Mouse (Mus musculus) heart, adult 2 months (tissue): ENCODE results near the gene Faf1. TPM values are rescaled to one million over a fixed set of nuclear protein-coding genes. Genes with fewer than 3 reads are reported as not detected.

ENCODE experiments used
- DNase-seq, 2 experiments: peaks; one replicate each; pipeline ENCODE4 v3.0.0; 2021
- H3K27ac ChIP-seq: fragments of 200-600 bp; 2 replicates; pipeline ENCODE4 v1.8.1; 2022
- H3K27me3 ChIP-seq: fragments of 200-500 bp; 2 replicates; pipeline ENCODE4 v1.6.1; 2012; ENCODE audit warnings: mild to moderate bottlenecking, low read length, inconsistent platforms, mixed read lengths; ENCODE audit not compliant: control insufficient read depth, insufficient read depth
- H3K36me3 ChIP-seq: fragments of 200-500 bp; 2 replicates; pipeline ENCODE4 v1.6.1; 2012; ENCODE audit warnings: low read length, inconsistent platforms; ENCODE audit not compliant: control insufficient read depth, insufficient read depth
- H3K4me1 ChIP-seq: fragments of 200-500 bp; 2 replicates; pipeline ENCODE4 v1.6.1; 2011; ENCODE audit warnings: low read length; ENCODE audit not compliant: control insufficient read depth, insufficient read depth
- H3K4me3 ChIP-seq: fragments of 200-600 bp; 2 replicates; pipeline ENCODE4 v1.8.1; 2022
- H3K79me2 ChIP-seq: fragments of 200-500 bp; replicated peaks from 2 replicates; pipeline ENCODE4 v1.6.1; 2012; ENCODE audit warnings: mild to moderate bottlenecking, inconsistent platforms, low read length, moderate library complexity, mixed read lengths; ENCODE audit not compliant: control insufficient read depth, insufficient read depth
- H3K9ac ChIP-seq: fragments of 200-500 bp; 2 replicates; pipeline ENCODE4 v1.6.1; 2012; ENCODE audit warnings: low read depth, mild to moderate bottlenecking, control low read depth, inconsistent platforms, low read length, mixed read lengths
- CTCF ChIP-seq: fragments of 200-600 bp; IDR thresholded peaks from 2 replicates; pipeline ENCODE4 v1.8.1; 2022; ENCODE audit warnings: antibody characterized with exemption, mild to moderate bottlenecking, moderate library complexity
- EP300 ChIP-seq: fragments of 200-500 bp; IDR thresholded peaks from 2 replicates; pipeline ENCODE4 v1.6.1; 2011; ENCODE audit warnings: low read depth, low read length, control low read depth; ENCODE audit not compliant: insufficient read depth
- POLR2A ChIP-seq: fragments of 200-500 bp; IDR thresholded peaks from 2 replicates; pipeline ENCODE4 v1.6.1; 2011; ENCODE audit warnings: mild to moderate bottlenecking, low read depth, low read length, control low read depth; ENCODE audit not compliant: insufficient read depth
- WGBS: fragments of 180-500 bp; shearing (Covaris S2); methylation state at CpG from one replicate; pipeline ENCODE4 v1.1.7; 2018; 5-methylcytosine and 5-hydroxymethylcytosine counted together
- intact Hi-C: fragments of 180-260 bp; cut with DNase I; formaldehyde crosslinking; loops from one replicate; pipeline ENCODE4 v1.15.1; 2025
- polyA plus RNA-seq: library from polyadenylated mRNA; depleted of rRNA; stranded (reverse); fragments of >200 nt; gene quantifications from 2 replicates; pipeline ENCODE4 v1.2.3, GENCODE M21; 2012
- total RNA-seq, 2 experiments: library from RNA; stranded (reverse); gene quantifications; 2 replicates each; pipeline ENCODE4 v1.2.3; 2021

The Faf1 gene
- total and polyA plus RNA-seq, 3 experiments: 9.6 to 46.0 (median 37.1) TPM

DNA sequence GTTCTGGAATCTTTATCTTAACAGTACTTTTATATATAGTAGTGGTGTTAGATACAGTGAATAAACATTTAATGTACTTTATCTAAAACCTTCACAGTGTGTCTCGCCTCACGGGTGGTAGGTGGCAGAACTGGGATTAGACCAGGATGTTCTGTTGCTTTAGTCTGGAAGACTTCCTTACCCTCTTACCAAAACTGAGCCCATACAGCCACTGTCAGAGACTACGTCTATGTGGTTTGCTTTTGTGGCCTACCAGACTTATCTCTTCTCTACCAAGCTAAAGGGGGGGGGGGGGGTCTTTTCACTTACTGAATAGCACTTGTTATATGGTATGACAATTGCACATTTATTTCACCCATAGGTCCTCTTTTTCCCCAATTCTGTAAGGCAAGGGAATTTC lies 181.5 kb downstream of the Faf1 start:
- Histone ChIP-seq H3K27ac (no peak overlapping the region), H3K79me2 (no peaks in the 10 kb centered on the region), H3K4me3 (no peak overlapping the region), H3K27me3 (no peaks in the 10 kb centered on the region), H3K36me3 (peaks cover 3% of the 10 kb centered on the region), H3K4me1 (no peaks in the 10 kb centered on the region), H3K9ac (no peak overlapping the region)
- intact Hi-C loops: no loop called here
- no peak for TF ChIP-seq POLR2A
- TF ChIP-seq CTCF: no peak
- no peak for TF ChIP-seq EP300
- no peak for DNase-seq
- 84% methylated on average over 3 of the region's 3 CpGs for WGBS

- TF ChIP-seq EP300: no peak
- TF ChIP-seq CTCF: no peak
- no peak for TF ChIP-seq POLR2A
- no peaks in the 10 kb centered on the region for H3K4me1 ChIP-seq
- peaks cover 3% of the 10 kb centered on the region for H3K36me3 ChIP-seq
- WGBS: 75% methylated on average over 8 of the region's 8 CpGs
- H3K27ac ChIP-seq: no peak overlapping the region
- intact Hi-C loops: no loop called here
- no peaks in the 10 kb centered on the region for H3K27me3 ChIP-seq
- no peak overlapping the region for H3K9ac ChIP-seq
- H3K79me2 ChIP-seq: no peaks in the 10 kb centered on the region
- no peak overlapping the region for H3K4me3 ChIP-seq
- no peak for DNase-seq
These were observed 182.4 kb downstream of the Faf1 start for GRCm38 (mm10) chr4:109858571-109859392.

DNA sequence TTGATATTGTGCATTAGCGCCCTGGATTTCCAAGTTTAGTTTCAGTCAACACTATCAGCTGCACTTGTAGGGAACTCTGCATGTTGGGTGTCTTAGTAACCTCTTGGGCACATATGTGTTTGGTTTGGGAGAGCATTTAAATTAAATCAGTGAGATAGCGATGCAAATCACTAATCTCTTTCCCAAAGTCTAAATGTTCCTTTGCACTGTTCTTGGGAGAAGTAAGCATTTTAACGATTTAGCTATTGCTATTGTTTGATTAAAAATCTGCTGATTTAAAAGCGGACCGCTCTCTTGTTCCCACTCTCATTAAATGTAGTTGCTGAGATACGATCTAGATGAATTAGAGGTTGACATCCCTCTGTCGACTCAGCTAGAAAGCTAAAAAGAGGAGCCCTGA lies 183.0 kb downstream of the Faf1 start:
- intact Hi-C loops: no loop called here
- WGBS: 86% methylated on average over 7 of the region's 7 CpGs
- TF ChIP-seq EP300 (no peak), POLR2A (no peak), CTCF (no peak)
- Histone ChIP-seq H3K4me3 (no peak overlapping the region), H3K27me3 (no peaks in the 10 kb centered on the region), H3K27ac (no peak overlapping the region), H3K79me2 (no peaks in the 10 kb centered on the region), H3K4me1 (no peaks in the 10 kb centered on the region), H3K36me3 (peaks cover 3% of the 10 kb centered on the region), H3K9ac (no peak overlapping the region)
- no peak for DNase-seq

GRCm38 (mm10) chr4:109860256-109860655 lies 183.9 kb downstream of the Faf1 start:
- Histone ChIP-seq H3K79me2 (no peaks in the 10 kb centered on the region), H3K27me3 (no peaks in the 10 kb centered on the region), H3K4me3 (no peak overlapping the region), H3K9ac (no peak overlapping the region), H3K4me1 (no peaks in the 10 kb centered on the region), H3K36me3 (peaks cover 3% of the 10 kb centered on the region), H3K27ac (no peak overlapping the region)
- TF ChIP-seq EP300 (no peak), POLR2A (no peak), CTCF (no peak)
- no peak for DNase-seq
- 48% methylated on average over 2 of the region's 2 CpGs for WGBS
- intact Hi-C loops: no loop called here

GRCm38 (mm10) chr4:109862271-109862670 lies 185.9 kb downstream of the Faf1 start:
- no peak overlapping the region for H3K27ac ChIP-seq
- H3K4me1 ChIP-seq: no peaks in the 10 kb centered on the region
- no peaks in the 10 kb centered on the region for H3K27me3 ChIP-seq
- H3K4me3 ChIP-seq: no peak overlapping the region
- 98% methylated on average over 4 of the region's 4 CpGs for WGBS
- H3K79me2 ChIP-seq: no peaks in the 10 kb centered on the region
- peaks cover 3% of the 10 kb centered on the region for H3K36me3 ChIP-seq
- intact Hi-C loops: no loop called here
- no peak for DNase-seq
- no peak for TF ChIP-seq CTCF
- TF ChIP-seq EP300: no peak
- no peak for TF ChIP-seq POLR2A
- no peak overlapping the region for H3K9ac ChIP-seq

GRCm38 (mm10) chr4:109863021-109863420 lies 186.6 kb downstream of the Faf1 start:
- Histone ChIP-seq H3K4me1 (no peaks in the 10 kb centered on the region), H3K4me3 (no peak overlapping the region)
- 79% methylated on average over 3 of the region's 3 CpGs for WGBS

More at GRCm38 (mm10) chr4:109863021-109863420, 186.6 kb downstream of the Faf1 start:
- intact Hi-C loops: no loop called here
- no peak for TF ChIP-seq CTCF
- TF ChIP-seq EP300: no peak
- TF ChIP-seq POLR2A: no peak
- Histone ChIP-seq H3K9ac (no peak overlapping the region), H3K36me3 (peaks cover 3% of the 10 kb centered on the region), H3K27ac (no peak overlapping the region), H3K27me3 (no peaks in the 10 kb centered on the region), H3K79me2 (no peaks in the 10 kb centered on the region)
- no peak for DNase-seq
